Mouse (Mus musculus) brain, embryonic 14.5 days (tissue): ENCODE measurements around the gene Capn7.

ENCODE experiments used
- CTCF ChIP-seq: fragments of 200-500 bp; IDR thresholded peaks from 2 replicates; pipeline ENCODE4 v1.5.1; 2012; ENCODE audit warnings: inconsistent platforms, mild to moderate bottlenecking, moderate library complexity, borderline replicate concordance; ENCODE audit not compliant: insufficient read depth, insufficient read length; ENCODE audit errors: extremely low read depth
- POLR2A ChIP-seq: fragments of 200-500 bp; IDR thresholded peaks from 2 replicates; pipeline ENCODE4 v1.6.1; 2012; ENCODE audit warnings: mild to moderate bottlenecking, inconsistent platforms, borderline replicate concordance; ENCODE audit not compliant: poor library complexity, insufficient read depth, insufficient read length, severe bottlenecking; ENCODE audit errors: extremely low read depth

- TF ChIP-seq CTCF, result no peak
- no peak for TF ChIP-seq POLR2A
These were observed 673 bp upstream of the Capn7 start for GRCm38 (mm10) chr14:31335765-31336164.
